Mouse (Mus musculus): ENCODE results near the gene Ssr4. TPM values are rescaled to one million over a fixed set of nuclear protein-coding genes. Genes with fewer than 3 reads are reported as not detected.

Ssr4 gene
- total RNA-seq, 4 experiments from 2014 or later = 150 to 176 (median 163) TPM

DNA sequence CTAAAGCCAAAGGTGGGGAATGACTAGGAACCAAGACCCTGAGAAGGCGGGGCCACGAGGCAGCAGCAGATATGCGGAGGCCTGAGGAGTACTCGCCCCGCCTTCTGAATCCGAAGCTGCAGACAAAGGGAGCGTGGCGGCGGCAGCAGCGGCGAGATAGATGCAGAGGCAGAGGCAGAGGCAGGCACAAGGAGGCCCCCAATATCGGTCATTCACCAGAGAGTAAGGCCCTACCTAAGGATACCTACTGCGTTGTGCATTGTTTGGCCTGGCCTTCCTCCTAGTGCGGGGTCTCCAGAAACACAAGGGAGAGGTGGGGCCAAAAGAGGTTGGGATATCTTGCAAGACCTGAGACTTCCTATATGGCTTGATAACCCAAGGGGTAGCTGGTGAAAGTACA lies 28.2 kb downstream of the Ssr4 start:
- DNase-seq = no peak

DNA sequence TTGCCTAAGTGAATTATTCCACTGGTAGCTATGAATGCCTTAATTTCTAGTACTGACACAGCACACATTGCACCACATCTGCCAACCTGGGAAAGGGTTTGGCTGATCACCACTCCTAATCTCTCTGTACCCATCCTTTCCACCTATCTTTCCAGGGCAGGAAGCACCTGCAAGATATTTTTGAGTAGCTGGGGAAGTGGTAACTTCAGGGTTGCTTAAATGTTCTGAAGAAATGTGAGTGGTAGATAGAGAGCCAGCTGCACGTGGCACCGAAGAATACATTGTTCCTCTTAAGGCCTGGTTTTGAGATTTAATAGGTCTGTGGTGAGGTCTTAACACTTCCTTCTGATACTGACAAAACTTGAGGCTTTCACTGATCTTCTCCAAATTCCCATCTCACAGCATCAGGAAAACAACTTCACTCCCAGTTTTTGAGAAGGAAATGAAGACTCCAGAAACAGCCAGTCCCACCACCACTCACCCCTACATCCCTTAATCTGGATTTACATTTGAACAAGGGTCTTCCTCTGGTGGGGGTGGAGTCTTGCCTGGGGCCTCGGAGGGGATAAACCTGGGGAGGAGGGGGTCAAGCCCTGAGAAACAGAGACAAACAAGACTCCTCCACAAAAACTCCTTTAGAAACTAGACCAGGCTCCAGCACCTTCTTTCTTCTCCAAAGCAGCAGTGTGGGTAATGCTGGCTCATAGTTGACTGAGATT lies 29.9 kb downstream of the Ssr4 start:
- no peak for DNase-seq

DNA sequence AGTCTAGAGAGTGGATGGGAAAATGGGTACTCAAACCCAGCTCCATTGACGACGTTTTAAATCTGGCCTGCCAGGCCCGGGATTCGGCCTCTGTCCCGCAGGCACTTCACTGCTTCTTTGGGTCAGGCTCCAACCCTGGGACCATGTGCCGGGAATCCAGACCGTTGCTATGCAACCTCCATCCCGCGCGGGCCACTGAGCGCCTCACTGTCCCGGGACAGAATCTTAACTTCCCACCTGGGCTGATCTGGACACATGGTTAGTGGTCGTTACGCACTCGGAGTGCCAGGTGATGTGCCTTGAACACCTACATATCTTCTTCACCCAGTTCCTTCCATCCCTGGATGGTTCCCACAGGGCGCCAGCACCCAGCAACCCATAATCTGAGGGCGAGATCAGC lies 36.9 kb downstream of the Ssr4 start:
- no peak for DNase-seq

DNA sequence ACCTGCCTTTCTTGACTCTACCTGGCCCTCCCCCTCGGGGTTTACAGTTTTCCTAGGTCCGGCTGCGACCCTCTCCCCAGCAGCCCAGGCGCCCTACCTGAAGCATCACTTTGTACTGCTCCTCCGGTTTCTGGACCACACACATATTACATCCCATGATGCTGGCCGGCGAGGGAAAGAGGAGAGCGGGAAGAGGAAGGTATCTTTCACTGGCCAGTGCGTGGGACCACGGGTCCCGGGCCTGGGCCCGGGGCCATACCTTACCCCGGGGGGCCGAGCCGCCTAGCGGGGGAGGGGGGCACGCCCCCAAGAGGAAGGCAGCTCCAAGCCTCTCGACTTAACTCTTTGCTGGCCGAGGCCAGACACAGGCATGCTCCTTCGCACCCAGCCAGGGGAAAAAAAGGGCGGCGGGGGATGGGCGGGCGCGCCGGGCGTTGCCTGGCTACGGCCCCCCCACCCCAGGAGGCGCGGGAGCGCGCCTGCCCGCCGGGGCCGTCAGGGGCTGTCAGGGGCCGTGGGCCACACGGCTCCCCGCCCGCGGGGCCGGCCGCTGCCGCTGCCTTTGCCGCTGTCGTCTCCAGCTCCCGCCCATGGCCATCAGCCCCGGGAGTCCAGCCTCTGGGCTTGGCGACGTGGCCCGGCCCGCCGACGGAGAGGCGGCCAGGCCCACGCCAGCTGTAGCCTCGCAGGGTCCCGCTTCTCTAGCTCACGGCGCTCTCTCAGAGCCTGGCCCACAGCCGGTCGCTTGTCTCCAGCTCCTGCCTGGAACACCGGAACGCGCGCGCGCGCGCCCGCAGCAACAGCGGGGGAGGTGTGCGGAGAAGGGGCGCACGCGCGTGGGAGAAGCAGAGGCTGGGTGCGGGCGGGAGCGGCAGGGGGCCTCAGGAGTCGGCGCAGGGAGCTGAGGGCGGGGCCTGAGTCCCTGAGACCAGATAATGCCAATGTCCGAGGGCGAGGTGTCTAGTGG lies 37.6 kb downstream of the Ssr4 start, which contains the start of gene Pdzd4:
Gene Pdzd4, minus strand, starts transcription at position 785 of the 967 bp plus-strand sequence.
- no peak for DNase-seq

DNA sequence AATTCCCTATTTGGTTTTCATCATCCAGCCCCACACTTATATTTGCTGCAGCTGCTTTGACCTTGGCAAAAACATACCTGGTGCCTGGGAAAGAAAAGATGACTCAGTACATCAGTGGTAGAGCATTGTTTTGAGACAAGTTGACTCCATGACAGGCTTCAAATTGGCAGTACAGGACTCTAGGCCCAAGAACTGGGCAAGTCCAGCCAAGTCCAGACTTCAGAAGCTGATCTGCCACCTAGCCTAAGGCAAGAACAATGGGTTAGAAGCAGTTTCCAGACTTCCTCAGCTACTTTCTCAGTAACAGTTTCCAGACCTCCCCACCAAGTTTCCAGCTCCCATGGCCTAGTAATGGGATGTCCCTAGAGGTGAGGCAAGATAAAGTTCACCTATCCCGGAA lies 48.9 kb downstream of the Ssr4 start:
- DNase-seq = no peak

DNA sequence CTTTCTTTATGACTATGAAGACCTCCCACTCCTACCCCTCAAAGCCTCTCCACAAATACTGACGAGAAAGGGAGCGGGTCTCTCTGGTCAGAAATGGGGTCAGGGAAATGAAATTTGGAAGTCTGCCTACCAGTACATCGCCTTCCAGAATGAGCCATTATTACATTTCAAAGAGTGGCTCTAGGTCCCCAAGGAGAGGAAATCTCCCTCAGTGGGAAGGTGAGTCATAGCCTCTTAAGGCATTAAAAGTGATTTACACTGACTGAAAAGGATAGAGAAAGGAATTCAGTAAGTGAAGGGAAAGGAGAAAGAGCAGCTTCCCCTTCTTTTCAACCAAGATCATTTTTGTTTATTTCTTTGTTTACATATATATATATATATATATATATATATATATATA lies 49.9 kb downstream of the Ssr4 start:
- no peak for DNase-seq

Other genes with a start within 250 kb of the Ssr4 start
- gene Dusp9, start 147.6 kb upstream of the Ssr4 start, total RNA-seq (2022) = 1 to 10 TPM in 1 of 4 experiments, under 1 TPM in 3; 0.17 to 1.1 (median 0.52) TPM
- gene Pnck, start 126.9 kb upstream of the Ssr4 start, total RNA-seq (2022) = 10 to 100 TPM; 10.6 to 29.6 (median 18.5) TPM
- gene Slc6a8, start 113.9 kb upstream of the Ssr4 start, total RNA-seq (2022) = 100 to 1,000 TPM in 3 of 4 experiments, 10 to 100 TPM in 1; 63.8 to 185 (median 134) TPM
- 100 to 1,000 TPM; 212 to 320 (median 258) TPM for gene Bcap31, start 70.9 kb upstream of the Ssr4 start, total RNA-seq (2022)
- 10 to 100 TPM; 23.0 to 38.2 (median 29.4) TPM for gene Abcd1, start 70.4 kb upstream of the Ssr4 start, total RNA-seq (2022)
- gene Plxnb3, start 29.9 kb upstream of the Ssr4 start, total RNA-seq (2022) = under 1 TPM; 0.38 to 0.74 (median 0.55) TPM
- gene Srpk3, start 12.6 kb upstream of the Ssr4 start, total RNA-seq (2022) = under 1 TPM; 0.42 to 0.71 (median 0.52) TPM
- 100 to 1,000 TPM; 295 to 431 (median 378) TPM for gene Idh3g, start 131 bp upstream of the Ssr4 start, total RNA-seq (2022)
- gene Pdzd4, start 37.9 kb downstream of the Ssr4 start, total RNA-seq (2022) = 1 to 10 TPM; 4.4 to 8.1 (median 6.4) TPM
- not detected for gene Avpr2, start 105.1 kb downstream of the Ssr4 start, total RNA-seq (2022)
- 10 to 100 TPM; 10.1 to 25.3 (median 16.7) TPM for gene L1cam, start 109.1 kb downstream of the Ssr4 start, total RNA-seq (2022)
- gene Arhgap4, start 134.8 kb downstream of the Ssr4 start, total RNA-seq (2022) = 1 to 10 TPM; 2.4 to 7.7 (median 5.4) TPM
- gene Naa10, start 134.9 kb downstream of the Ssr4 start, total RNA-seq (2022) = 100 to 1,000 TPM in 1 of 4 experiments, 10 to 100 TPM in 3; 77.6 to 108 (median 89.8) TPM
- gene Renbp, start 143.8 kb downstream of the Ssr4 start, total RNA-seq (2022) = 10 to 100 TPM; 17.7 to 51.7 (median 30.5) TPM
- gene Hcfc1, start 179.3 kb downstream of the Ssr4 start, total RNA-seq (2022) = 10 to 100 TPM; 58.1 to 78.5 (median 68.1) TPM
- 100 to 1,000 TPM; 109 to 154 (median 129) TPM for gene Irak1, start 236.9 kb downstream of the Ssr4 start, total RNA-seq (2022)